Mouse (Mus musculus) liver, adult 2 months (tissue): Measurements from ENCODE around the gene Ccdc34. TPM values are rescaled to one million over a fixed set of nuclear protein-coding genes. Genes with fewer than 3 reads are reported as not detected.

ENCODE experiments used
- DNase-seq: peaks from one replicate; pipeline ENCODE4 v3.0.0-alpha.2; 2011; ENCODE audit warnings: low read depth, low spot score; ENCODE audit errors: extremely low read depth
- H3K27ac ChIP-seq: fragments of 200-500 bp; replicated peaks from 2 replicates; pipeline ENCODE4 v1.5.1; 2012; ENCODE audit warnings: low read depth, mild to moderate bottlenecking, control low read depth, inconsistent platforms, low read length; ENCODE audit not compliant: insufficient read depth
- H3K27me3 ChIP-seq: fragments of 200-500 bp; 2 replicates; pipeline ENCODE4 v1.6.1; 2012; ENCODE audit warnings: mild to moderate bottlenecking, moderate library complexity, low read length, inconsistent platforms; ENCODE audit not compliant: control insufficient read depth, insufficient read depth
- H3K36me3 ChIP-seq: fragments of 200-500 bp; 2 replicates; pipeline ENCODE4 v1.6.1; 2012; ENCODE audit warnings: low read length, inconsistent platforms; ENCODE audit not compliant: control insufficient read depth, insufficient read depth
- H3K4me1 ChIP-seq: fragments of 200-500 bp; 2 replicates; pipeline ENCODE4 v1.6.1; 2011; ENCODE audit warnings: low read length; ENCODE audit not compliant: control insufficient read depth, insufficient read depth
- H3K4me3 ChIP-seq: fragments of 200-500 bp; 2 replicates; pipeline ENCODE4 v1.5.1; 2011; ENCODE audit warnings: low read depth, mild to moderate bottlenecking, control low read depth, low read length, moderate library complexity; ENCODE audit not compliant: insufficient read depth
- H3K79me2 ChIP-seq: fragments of 200-500 bp; 2 replicates; pipeline ENCODE4 v1.6.1; 2012; ENCODE audit warnings: inconsistent platforms, mild to moderate bottlenecking, low read length, moderate library complexity; ENCODE audit not compliant: control insufficient read depth, insufficient read depth
- H3K9ac ChIP-seq: fragments of 200-500 bp; 2 replicates; pipeline ENCODE4 v1.6.1; 2012; ENCODE audit warnings: low read depth, mild to moderate bottlenecking, control low read depth, inconsistent platforms, low read length
- CTCF ChIP-seq: fragments of 200-500 bp; IDR thresholded peaks from 2 replicates; pipeline ENCODE4 v1.5.1; 2011; ENCODE audit warnings: low read depth, low read length, control low read depth
- POLR2A ChIP-seq: fragments of 200-500 bp; IDR thresholded peaks from 2 replicates; pipeline ENCODE4 v1.6.1; 2011; ENCODE audit warnings: low read length, control low read depth; ENCODE audit not compliant: insufficient read depth; ENCODE audit errors: extremely low read depth
- WGBS: fragments of 180-500 bp; shearing (Covaris S2); methylation state at CpG from one replicate; pipeline ENCODE4 v1.1.7; 2018; 5-methylcytosine and 5-hydroxymethylcytosine counted together
- polyA plus RNA-seq: library from polyadenylated mRNA; depleted of rRNA; stranded (reverse); fragments of >200 nt; gene quantifications from 2 replicates; pipeline ENCODE4 v1.2.3, GENCODE M21; 2012
- total RNA-seq: library from RNA; depleted of rRNA; stranded (reverse); fragments of >200 nt; gene quantifications from 2 replicates; pipeline ENCODE4 v1.2.3, GENCODE M21; 2014

Ccdc34 gene
- total and polyA plus RNA-seq, 2 experiments: 0.66 to 1.4 TPM

DNA sequence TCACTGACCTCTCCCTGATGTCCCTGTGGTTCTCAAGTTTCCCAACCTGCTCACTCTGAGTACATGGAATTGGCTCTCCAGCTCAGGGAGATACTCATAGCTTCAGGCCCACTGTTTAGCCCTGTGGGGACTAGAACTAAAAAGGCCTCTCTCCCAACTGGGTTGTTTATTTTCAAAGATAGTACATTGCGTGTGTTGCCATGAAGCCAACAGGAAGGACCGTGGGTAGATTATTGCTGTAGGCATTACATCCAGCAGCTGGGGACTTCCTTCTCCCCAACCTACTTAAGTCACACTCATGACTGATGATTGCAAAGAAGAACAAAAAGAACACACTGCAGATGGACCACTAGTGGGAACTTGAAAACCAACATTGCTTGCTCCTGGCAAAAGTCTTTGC, 159.8 kb downstream of the Ccdc34 start:
- no peaks in the 10 kb centered on the region for H3K36me3 ChIP-seq
- no peak overlapping the region for H3K27ac ChIP-seq
- 71% methylated on average over 2 of the region's 2 CpGs for WGBS
- H3K4me1 ChIP-seq: no peaks in the 10 kb centered on the region
- H3K27me3 ChIP-seq: no peaks in the 10 kb centered on the region
- TF ChIP-seq CTCF: no peak
- no peak for TF ChIP-seq POLR2A
- no peaks in the 10 kb centered on the region for H3K79me2 ChIP-seq
- DNase-seq: no peak
- H3K4me3 ChIP-seq: no peak overlapping the region
- H3K9ac ChIP-seq: no peak overlapping the region

DNA sequence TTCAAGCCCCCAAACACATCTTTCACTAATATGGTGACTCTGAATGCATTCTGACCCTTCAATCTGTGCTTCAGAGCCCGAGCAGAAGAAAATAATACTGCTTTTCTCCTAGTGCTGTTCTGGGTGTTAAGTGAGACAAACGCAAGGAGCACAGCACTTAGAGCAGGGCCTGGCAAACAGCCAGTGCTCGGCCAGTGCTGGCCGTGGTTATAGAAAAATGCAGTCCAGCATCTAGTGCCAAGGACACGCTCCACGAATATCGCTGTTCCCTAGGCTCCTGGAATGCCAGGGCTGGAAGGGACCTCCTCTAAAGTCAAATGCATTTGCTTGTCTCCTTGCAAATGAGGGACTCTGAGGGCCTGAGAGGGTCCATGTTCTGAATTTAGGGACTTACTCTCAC, 160.3 kb downstream of the Ccdc34 start:
- H3K4me3 ChIP-seq: no peak overlapping the region
- TF ChIP-seq POLR2A (no peak), CTCF (no peak)
- H3K27me3 ChIP-seq: no peaks in the 10 kb centered on the region
- no peaks in the 10 kb centered on the region for H3K79me2 ChIP-seq
- no peak overlapping the region for H3K27ac ChIP-seq
- no peaks in the 10 kb centered on the region for H3K36me3 ChIP-seq
- H3K9ac ChIP-seq: no peak overlapping the region
- WGBS: 75% methylated on average over 7 of the region's 7 CpGs
- DNase-seq: no peak
- H3K4me1 ChIP-seq: no peaks in the 10 kb centered on the region

DNA sequence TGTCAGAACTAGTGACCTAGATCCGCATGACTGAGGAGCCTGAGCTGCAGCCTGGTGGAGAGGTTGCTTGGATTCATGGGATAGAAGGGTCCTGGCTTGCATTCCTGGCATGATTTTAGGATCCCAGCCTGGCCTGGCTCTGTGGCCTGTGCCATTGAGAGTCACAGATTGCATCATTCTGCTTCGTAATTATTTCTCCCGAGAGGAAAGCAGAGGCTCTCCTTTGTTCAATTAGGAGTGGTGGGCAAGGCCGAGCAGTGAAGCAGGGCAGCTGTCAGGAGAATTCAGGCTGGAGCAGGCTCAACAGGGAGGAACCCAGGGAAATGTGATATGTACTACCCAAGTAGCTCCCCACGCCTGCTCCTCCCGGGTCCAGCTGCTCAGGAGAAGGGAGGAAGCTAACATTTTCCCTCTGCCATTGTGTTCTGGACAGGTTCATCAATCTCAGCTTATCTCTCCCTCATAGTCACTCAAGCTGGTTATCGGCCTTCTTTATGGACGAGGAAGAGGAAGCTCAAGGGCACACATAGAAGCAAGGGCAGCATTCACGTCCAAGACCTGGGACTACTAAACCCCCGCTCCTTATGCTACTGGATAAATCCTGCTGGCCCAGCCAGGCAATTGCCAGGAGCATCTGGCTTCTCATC, 162.2 kb downstream of the Ccdc34 start:
- no peak for DNase-seq
- no peaks in the 10 kb centered on the region for H3K4me1 ChIP-seq
- 61% methylated on average over 10 of the region's 10 CpGs for whole genome bisulfite sequencing

DNA sequence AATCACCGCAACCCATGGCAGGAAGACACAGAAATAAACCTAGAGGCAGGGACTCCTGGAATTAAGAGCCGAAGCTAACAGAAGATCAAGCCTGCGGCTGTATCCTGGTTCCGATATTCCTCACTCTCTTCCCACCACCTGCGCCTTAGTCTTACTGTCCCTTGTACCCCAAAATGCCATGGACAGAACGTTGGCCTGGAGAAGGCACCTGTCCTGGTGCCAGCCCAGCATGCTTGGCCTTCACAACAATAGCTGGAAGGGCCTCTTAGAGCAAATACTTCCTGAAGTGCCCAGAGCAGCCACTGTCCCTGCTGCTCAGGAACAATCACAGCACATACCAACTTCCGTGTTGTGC, 162.7 kb downstream of the Ccdc34 start:
- H3K27ac ChIP-seq: no peak overlapping the region
- no peak for DNase-seq
- H3K27me3 ChIP-seq: no peaks in the 10 kb centered on the region
- no peak overlapping the region for H3K4me3 ChIP-seq
- no peaks in the 10 kb centered on the region for H3K79me2 ChIP-seq
- no peak overlapping the region for H3K9ac ChIP-seq
- no peaks in the 10 kb centered on the region for H3K4me1 ChIP-seq
- no peak for TF ChIP-seq CTCF
- no peak for TF ChIP-seq POLR2A
- 84% methylated on average over 7 of the region's 7 CpGs for WGBS
- no peaks in the 10 kb centered on the region for H3K36me3 ChIP-seq

More for the DNA sequence above, 162.2 kb downstream of the Ccdc34 start:
- H3K27ac ChIP-seq: no peak overlapping the region
- no peaks in the 10 kb centered on the region for H3K27me3 ChIP-seq
- no peak overlapping the region for H3K9ac ChIP-seq
- no peak overlapping the region for H3K4me3 ChIP-seq
- TF ChIP-seq POLR2A: no peak
- TF ChIP-seq CTCF: no peak
- H3K36me3 ChIP-seq: no peaks in the 10 kb centered on the region
- H3K79me2 ChIP-seq: no peaks in the 10 kb centered on the region

DNA sequence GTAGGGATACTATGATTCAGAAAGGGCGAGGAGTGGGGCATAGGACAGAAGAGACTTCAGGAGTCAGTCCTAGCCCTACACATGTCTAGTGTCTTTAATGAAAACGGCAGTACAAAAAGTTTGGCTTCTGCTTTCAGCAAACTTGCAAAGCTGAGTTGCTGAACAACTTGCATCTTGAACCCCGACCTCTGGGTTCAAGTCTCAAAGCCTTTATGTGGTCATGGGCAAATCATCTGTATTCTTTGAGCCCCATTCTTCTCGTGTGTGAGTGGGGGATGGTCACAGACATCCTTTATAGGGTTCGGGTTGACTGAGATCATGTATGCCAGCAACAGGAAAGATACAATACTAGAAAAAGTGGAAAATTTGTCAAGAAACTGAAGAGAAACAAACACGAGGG, 164.0 kb downstream of the Ccdc34 start:
- no peaks in the 10 kb centered on the region for H3K79me2 ChIP-seq
- no peaks in the 10 kb centered on the region for H3K27me3 ChIP-seq
- no peaks in the 10 kb centered on the region for H3K36me3 ChIP-seq
- no peak overlapping the region for H3K27ac ChIP-seq
- H3K9ac ChIP-seq: no peak overlapping the region
- no peak for TF ChIP-seq CTCF
- TF ChIP-seq POLR2A: no peak
- no peak overlapping the region for H3K4me3 ChIP-seq
- 79% methylated on average over 6 of the region's 6 CpGs for WGBS
- no peak for DNase-seq
- no peaks in the 10 kb centered on the region for H3K4me1 ChIP-seq

DNA sequence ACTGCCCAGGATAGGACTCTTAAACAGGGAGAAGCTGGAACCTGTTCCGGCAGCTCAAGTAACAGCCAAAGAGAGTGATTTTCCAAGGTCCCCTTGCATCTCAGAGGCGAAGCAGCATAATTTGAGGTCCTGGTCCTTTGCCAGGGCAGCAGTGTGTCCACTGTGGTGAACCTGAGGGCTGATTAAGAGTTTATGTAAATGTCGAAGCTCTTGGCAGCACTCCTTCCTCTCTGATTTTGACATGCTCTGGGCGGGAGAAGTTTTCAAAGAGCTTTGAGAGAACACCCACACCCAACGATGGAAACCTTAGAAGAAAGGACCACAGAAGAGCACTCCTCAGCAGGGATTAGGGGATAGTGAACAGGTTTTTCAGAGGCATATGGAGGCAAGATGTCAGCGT, 164.6 kb downstream of the Ccdc34 start:
- TF ChIP-seq CTCF (no peak), POLR2A (no peak)
- Histone ChIP-seq H3K4me1 (no peaks in the 10 kb centered on the region), H3K27ac (no peak overlapping the region), H3K36me3 (no peaks in the 10 kb centered on the region), H3K4me3 (no peak overlapping the region), H3K9ac (no peak overlapping the region), H3K27me3 (no peaks in the 10 kb centered on the region), H3K79me2 (no peaks in the 10 kb centered on the region)
- WGBS: 78% methylated on average over 6 of the region's 6 CpGs
- no peak for DNase-seq
